Mouse (Mus musculus) retina, embryonic 14.5 days (tissue): ENCODE measurements at regions not wholly inside any gene's neighbourhood (a gene's known extent, or its start where the extent isn't known, plus 50 kb on each side); places are given as distances from the start of the nearest gene placed in this dataset.
"Not testable (repeated sequence)": the region's sequence is repeated elsewhere in the genome, so short reads cannot be mapped to it uniquely, and the experiment has no call there.

Experiments used
- DNase-seq: peaks from one replicate; pipeline ENCODE4 v3.0.0-alpha.2; 2015; ENCODE audit warnings: low spot score

GRCm38 (mm10) chr7:73688451-73688850 is 51.7 kb upstream of the Fam174b start:
- DNase-seq, result no peak

- DNase-seq, result not testable (repeated sequence)
These were observed 53.9 kb upstream of the Fam174b start for GRCm38 (mm10) chr7:73686245-73686644.

- no peak for DNase-seq
These were observed 57.3 kb upstream of the Fam174b start for GRCm38 (mm10) chr7:73682756-73683155.

- no peak for DNase-seq
These were observed 69.5 kb upstream of the Fam174b start for GRCm38 (mm10) chr7:73670598-73670997.

- no peak for DNase-seq
These were observed 71.3 kb upstream of the Fam174b start for GRCm38 (mm10) chr7:73668791-73669190.

- no peak for DNase-seq
These were observed 73.0 kb upstream of the Fam174b start for GRCm38 (mm10) chr7:73666921-73667675.

- DNase-seq, result no peak
These were observed 75.1 kb upstream of the Fam174b start for GRCm38 (mm10) chr7:73664962-73665361.

GRCm38 (mm10) chr7:73662536-73662935 is 77.6 kb upstream of the Fam174b start:
- no peak for DNase-seq

GRCm38 (mm10) chr7:73661901-73662300 is 78.2 kb upstream of the Fam174b start:
- DNase-seq, result no peak

- no peak for DNase-seq
These were observed 80.6 kb upstream of the Fam174b start for GRCm38 (mm10) chr7:73659551-73659950.

GRCm38 (mm10) chr7:73657283-73657682 is 82.8 kb upstream of the Fam174b start:
- DNase-seq, result no peak

GRCm38 (mm10) chr7:73656424-73656795 is 83.7 kb upstream of the Fam174b start:
- not testable (repeated sequence) for DNase-seq

- peak; percentile 87 for DNase-seq
These were observed 84.2 kb upstream of the Fam174b start for GRCm38 (mm10) chr7:73655787-73656423.

- DNase-seq, result peak; percentile 86
These were observed 85.8 kb upstream of the Fam174b start for GRCm38 (mm10) chr7:73654193-73654871.

- no peak for DNase-seq
These were observed 89.2 kb upstream of the Fam174b start for GRCm38 (mm10) chr7:73650909-73651308.

- DNase-seq, result peak; percentile 94
These were observed 92.1 kb upstream of the Fam174b start for GRCm38 (mm10) chr7:73648010-73648409.

GRCm38 (mm10) chr7:73647140-73647539 is 93.0 kb upstream of the Fam174b start:
- no peak for DNase-seq

- no peak for DNase-seq
These were observed 93.4 kb upstream of the Fam174b start for GRCm38 (mm10) chr7:73646711-73647110.

- DNase-seq, result no peak
These were observed 95.7 kb upstream of the Fam174b start for GRCm38 (mm10) chr7:73644362-73644904.

GRCm38 (mm10) chr7:73643993-73644335 is 96.1 kb upstream of the Fam174b start:
- no peak for DNase-seq

GRCm38 (mm10) chr7:73643306-73643992 is 96.7 kb upstream of the Fam174b start:
- no peak for DNase-seq

- no peak for DNase-seq
These were observed 98.6 kb upstream of the Chd2 start for GRCm38 (mm10) chr7:73640194-73640593.
